Mouse (Mus musculus) kidney, adult 2 months (tissue): ENCODE results near the gene Pex7.

Experiments used
- CTCF ChIP-seq: fragments of 200-500 bp; conservative IDR thresholded peaks from 2 replicates; pipeline ENCODE4 v1.5.1; 2011; ENCODE audit warnings: low read depth, mild to moderate bottlenecking, control low read depth, low read length, moderate library complexity, mixed read lengths; ENCODE audit not compliant: insufficient read depth, insufficient read length
- POLR2A ChIP-seq: fragments of 200-500 bp; IDR thresholded peaks from one replicate; pipeline ENCODE4 v1.6.1; 2011; ENCODE audit warnings: low read depth, low read length, control low read depth

GRCm38 (mm10) chr10:19935295-19935623 is 27.8 kb upstream of the Pex7 start:
- TF ChIP-seq POLR2A (no peak), CTCF (no peak)
